Mouse (Mus musculus) left cerebral cortex, postnatal 36 days (tissue): ENCODE results near the gene Tas1r1. TPM values are rescaled to one million over a fixed set of nuclear protein-coding genes. Genes with fewer than 3 reads are reported as not detected.

Experiments used
- DNase-seq, 2 experiments: peaks; one replicate each; pipeline ENCODE4 v3.0.0; 2021 to 2022; ENCODE audit warnings: low spot score in 2 of 2, mixed read lengths in 1 of 2
- intact Hi-C: fragments of 180-260 bp; cut with DNase I; formaldehyde crosslinking; loops from one replicate; pipeline ENCODE4 v1.15.1; 2025
- total RNA-seq, 2 experiments: library from RNA; stranded (reverse); gene quantifications; 2 replicates each; pipeline ENCODE4 v1.2.3; 2021

The Tas1r1 gene
- total RNA-seq, result under 1 TPM; 0.64 to 0.75 TPM

- intact Hi-C loops, result loop anchor here (2.0 kb wide), 1 partner anchor 58 kb away; no protein-coding TSS in a partner anchor
- DNase-seq, result no peak
Measured at GRCm38 (mm10) chr4:152038225-152038984, at the start of gene Tas1r1. Gene Tas1r1, minus strand, starts transcription at chr4:152038568.

GRCm38 (mm10) chr4:152088133-152088532 lies 49.8 kb upstream of the Tas1r1 start:
- intact Hi-C loops, result no loop called here
- DNase-seq, result peak; percentile 65 to 78

- DNase-seq, result no peak
Measured at GRCm38 (mm10) chr4:152087211-152088081, 49.1 kb upstream of the Tas1r1 start.

GRCm38 (mm10) chr4:152086505-152087210 lies 48.3 kb upstream of the Tas1r1 start:
- peak; percentile 65 to 76 for DNase-seq
- intact Hi-C loops, result loop anchor here (2.0 kb wide), 1 partner anchor 78 kb away; the partner anchor contains the start of gene Klhl21

More at GRCm38 (mm10) chr4:152087211-152088081, 49.1 kb upstream of the Tas1r1 start:
- intact Hi-C loops, result loop anchor here (2.0 kb wide), 1 partner anchor 79 kb away; the partner anchor contains the start of gene Klhl21

- DNase-seq, result no peak
- intact Hi-C loops, result no loop called here
Measured at GRCm38 (mm10) chr4:152084616-152085015, 46.2 kb upstream of the Tas1r1 start.

GRCm38 (mm10) chr4:152083611-152084220 lies 45.3 kb upstream of the Tas1r1 start:
- no peak for DNase-seq
- intact Hi-C loops, result no loop called here

- DNase-seq, result no peak
- intact Hi-C loops, result no loop called here
Measured at GRCm38 (mm10) chr4:152079931-152080330, 41.6 kb upstream of the Tas1r1 start.

- no peak for DNase-seq
- intact Hi-C loops, result no loop called here
Measured at GRCm38 (mm10) chr4:152079261-152079660, 40.9 kb upstream of the Tas1r1 start.

- peak in 1 of 2 experiments; percentile 49 for DNase-seq
- intact Hi-C loops, result no loop called here
Measured at GRCm38 (mm10) chr4:152078105-152078530, 39.8 kb upstream of the Tas1r1 start.

- intact Hi-C loops, result no loop called here
- DNase-seq, result no peak
Measured at GRCm38 (mm10) chr4:152077191-152077590, 38.8 kb upstream of the Tas1r1 start.

GRCm38 (mm10) chr4:152074548-152074947 lies 36.2 kb upstream of the Tas1r1 start:
- no peak for DNase-seq
- intact Hi-C loops, result no loop called here

GRCm38 (mm10) chr4:152073715-152074114 lies 35.3 kb upstream of the Tas1r1 start:
- no peak for DNase-seq
- intact Hi-C loops, result no loop called here

GRCm38 (mm10) chr4:152072655-152073054 lies 34.3 kb upstream of the Tas1r1 start:
- DNase-seq, result no peak
- intact Hi-C loops, result no loop called here

- DNase-seq, result no peak
- intact Hi-C loops, result no loop called here
Measured at GRCm38 (mm10) chr4:152072121-152072601, 33.8 kb upstream of the Tas1r1 start, which contains the start of gene Plekhg5. Gene Plekhg5, plus strand, starts transcription at chr4:152072498.

GRCm38 (mm10) chr4:152070494-152071396 lies 32.4 kb upstream of the Tas1r1 start:
- DNase-seq, result no peak
- intact Hi-C loops, result no loop called here

- no peak for DNase-seq
- intact Hi-C loops, result no loop called here
Measured at GRCm38 (mm10) chr4:152069245-152069644, 30.9 kb upstream of the Tas1r1 start.

- DNase-seq, result no peak
- intact Hi-C loops, result no loop called here
Measured at GRCm38 (mm10) chr4:152068166-152068724, 29.9 kb upstream of the Tas1r1 start.

- intact Hi-C loops, result no loop called here
- DNase-seq, result no peak
Measured at GRCm38 (mm10) chr4:152067280-152067679, 28.9 kb upstream of the Tas1r1 start.
